Mouse (Mus musculus) heart, adult 2 months (tissue): Measurements from ENCODE around the gene Top1.

Source experiments
- CTCF ChIP-seq: fragments of 200-600 bp; IDR thresholded peaks from 2 replicates; pipeline ENCODE4 v1.8.1; 2022; ENCODE audit warnings: antibody characterized with exemption, mild to moderate bottlenecking, moderate library complexity
- POLR2A ChIP-seq: fragments of 200-500 bp; IDR thresholded peaks from 2 replicates; pipeline ENCODE4 v1.6.1; 2011; ENCODE audit warnings: mild to moderate bottlenecking, low read depth, low read length, control low read depth; ENCODE audit not compliant: insufficient read depth

GRCm38 (mm10) chr2:160700271-160700670 lies 54.6 kb downstream of the Top1 start:
- TF ChIP-seq CTCF (peak; percentile 27; the same call in 1 of the 2 replicates), POLR2A (no peak)
